Mouse (Mus musculus): ENCODE measurements around the gene 1110008P14Rik.

GRCm38 (mm10) chr2:32423481-32424331 lies 42.0 kb upstream of the 1110008P14Rik start:
- TF ChIP-seq CTCF (IDR thresholded peaks at IDR 0.05; ENCODE audit: low read depth) (no peak), EP300 (IDR thresholded peaks at IDR 0.05; ENCODE audit: low read depth) (peak; percentile 9; the same call in 1 of the 2 replicates)
